Mouse (Mus musculus): ENCODE data around the gene Celf2.
"Not testable (repeated sequence)": the region's sequence is repeated elsewhere in the genome, so short reads cannot be mapped to it uniquely, and the experiment has no call there.

Celf2 gene

DNA sequence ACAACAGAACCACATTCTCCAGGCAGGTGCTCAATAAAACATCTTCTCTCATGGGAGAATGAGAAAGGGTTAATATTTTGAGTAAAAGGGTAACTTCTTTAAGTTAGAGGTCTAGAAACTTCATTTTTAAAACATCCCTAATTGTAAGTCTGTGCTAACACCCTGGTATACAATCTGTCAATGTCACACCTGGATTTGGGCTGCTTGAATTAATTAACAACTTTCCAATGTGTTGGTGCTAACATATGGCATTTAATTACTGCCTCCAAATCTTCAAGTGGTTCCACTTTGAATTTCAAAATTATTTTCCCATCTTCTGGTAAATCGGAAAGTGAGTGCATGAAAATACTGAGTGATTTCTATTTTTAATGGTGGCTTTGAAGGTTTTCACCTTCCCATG is 890.9 kb downstream of the Celf2 start:
- no peak for DNase-seq (ENCODE audit: low read depth in 1 of 2, low spot score in 2 of 2)

DNA sequence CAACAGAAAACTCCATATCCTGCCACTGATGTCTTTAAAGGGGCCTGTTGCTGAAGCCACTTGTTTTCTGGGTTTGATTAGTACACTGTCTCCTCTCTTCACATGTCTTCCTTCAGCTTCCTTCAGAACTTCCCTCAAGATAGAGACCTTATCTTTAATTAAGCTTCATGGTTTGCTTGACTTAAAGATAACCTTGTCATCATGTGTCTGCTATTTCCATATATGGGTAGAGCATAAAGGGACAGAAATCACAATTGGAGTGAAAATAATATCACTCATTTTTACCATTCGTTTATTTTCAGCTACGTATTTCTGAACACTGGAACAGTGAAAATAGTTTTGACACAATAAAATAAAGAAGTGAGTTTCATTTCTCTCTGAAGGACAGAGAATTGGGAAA is 905.0 kb downstream of the Celf2 start:
- no peak for DNase-seq (ENCODE audit: low read depth in 1 of 2, low spot score in 2 of 2)

DNA sequence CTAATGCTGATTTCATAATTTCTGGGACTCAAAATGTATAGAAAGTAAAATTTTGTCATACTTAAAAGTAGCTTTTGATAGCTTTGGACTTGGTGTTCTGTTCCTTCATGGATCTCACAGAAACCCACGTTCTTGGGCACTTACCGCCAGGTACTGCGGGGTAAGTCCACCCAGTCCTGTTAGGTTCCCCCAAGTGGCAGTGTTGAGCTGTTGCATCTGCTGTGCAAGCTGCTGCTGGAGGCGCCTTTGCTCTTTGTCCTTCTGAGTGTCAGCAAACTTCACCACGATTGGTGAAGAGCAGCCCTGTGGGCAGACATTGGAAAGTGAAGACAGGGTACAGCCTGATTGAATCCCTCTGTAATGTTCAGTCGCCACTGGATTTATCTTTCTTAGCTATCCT is 905.5 kb downstream of the Celf2 start:
- no peak for DNase-seq (ENCODE audit: low read depth in 1 of 2, low spot score in 2 of 2)

DNA sequence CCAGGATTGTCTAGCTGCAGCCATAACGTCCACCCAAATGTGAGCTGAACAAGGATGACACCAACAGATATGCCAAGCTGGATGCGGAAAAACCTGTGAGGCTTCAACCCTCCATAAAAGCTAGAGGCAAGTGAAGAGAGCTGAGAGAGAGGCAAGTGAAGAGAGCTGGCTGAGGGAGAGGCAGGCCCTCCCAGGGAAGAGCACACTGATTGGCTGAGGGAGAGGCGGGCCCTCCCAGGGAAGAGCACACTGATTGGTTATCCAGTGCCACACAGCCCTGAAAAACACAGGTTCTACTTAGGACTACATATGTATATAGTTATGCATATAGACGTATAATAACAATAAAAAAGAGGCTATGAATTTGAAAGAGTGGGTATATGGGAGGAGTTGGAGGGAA is 907.2 kb downstream of the Celf2 start:
- no peak for DNase-seq (ENCODE audit: low read depth in 1 of 2, low spot score in 2 of 2)

DNA sequence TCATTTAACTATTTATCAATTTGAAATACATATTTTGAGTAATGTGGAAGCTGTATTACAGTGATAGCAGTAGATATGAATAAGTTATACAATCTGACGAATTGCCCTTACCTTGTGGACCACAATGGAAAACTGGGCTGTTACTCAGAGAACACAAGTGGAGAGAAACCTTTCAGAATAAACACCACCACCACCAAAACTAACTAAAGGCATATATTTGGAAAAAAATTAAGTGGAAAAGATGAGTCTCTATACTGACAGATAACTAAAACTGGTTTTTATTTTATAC is 910.5 kb downstream of the Celf2 start:
- DNase-seq (ENCODE audit: low read depth in 1 of 2, low spot score in 2 of 2), result no peak

DNA sequence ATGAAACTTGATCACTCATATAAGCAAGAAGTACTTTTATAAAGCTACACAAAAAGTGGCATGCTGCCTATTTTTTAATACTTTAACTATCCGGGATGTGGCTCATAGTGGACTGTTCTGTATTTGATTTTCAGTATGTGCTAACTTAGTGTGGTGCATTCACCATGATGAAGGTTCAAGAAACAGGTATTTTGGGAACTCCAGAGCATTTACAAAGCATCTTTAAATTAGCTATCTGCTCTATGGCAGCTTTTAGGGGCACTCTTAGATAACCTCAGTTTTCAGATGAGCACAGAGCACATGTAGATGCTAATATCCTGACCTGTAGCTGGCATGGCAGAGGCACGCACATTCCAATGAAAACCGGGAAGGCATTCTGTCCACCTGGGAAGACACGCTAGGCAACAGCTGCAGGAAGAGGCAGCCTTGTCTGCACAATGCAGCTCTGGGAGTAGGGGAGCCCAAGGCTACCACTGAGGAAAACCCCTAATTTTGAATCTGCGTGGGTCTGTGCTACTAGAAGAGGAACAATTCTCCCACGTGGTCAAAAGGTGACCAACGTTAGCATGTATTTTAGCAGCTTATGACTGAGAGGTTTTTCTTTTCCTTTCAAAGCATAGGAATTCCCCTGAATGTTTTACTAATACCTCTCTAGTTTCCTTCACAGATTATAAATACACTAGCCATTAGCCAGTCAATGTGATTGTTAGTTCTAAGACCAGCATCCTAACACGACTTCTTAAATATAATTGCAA is 911.1 kb downstream of the Celf2 start:
- no peak for DNase-seq (ENCODE audit: low read depth in 1 of 2, low spot score in 2 of 2)

DNA sequence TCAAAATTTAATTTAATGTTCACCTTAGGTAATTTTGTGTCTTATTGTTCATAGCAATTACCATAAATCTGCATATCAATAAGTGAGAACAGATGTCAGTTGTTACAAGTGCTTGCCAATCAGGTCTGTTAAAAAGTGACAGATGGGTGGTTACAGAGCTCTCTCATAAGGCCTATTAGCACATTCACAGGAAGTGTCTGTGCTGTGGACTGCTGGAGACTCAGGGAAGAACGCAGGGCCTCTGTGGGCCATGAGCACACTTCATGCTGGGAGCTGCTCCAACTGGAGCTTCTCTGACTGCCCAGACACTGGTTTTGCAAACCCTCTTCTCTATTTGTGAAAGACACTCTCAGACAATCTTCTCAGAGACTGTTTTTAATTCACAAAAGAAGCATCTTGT is 914.6 kb downstream of the Celf2 start:
- DNase-seq (ENCODE audit: low read depth in 1 of 2, low spot score in 2 of 2), result no peak

DNA sequence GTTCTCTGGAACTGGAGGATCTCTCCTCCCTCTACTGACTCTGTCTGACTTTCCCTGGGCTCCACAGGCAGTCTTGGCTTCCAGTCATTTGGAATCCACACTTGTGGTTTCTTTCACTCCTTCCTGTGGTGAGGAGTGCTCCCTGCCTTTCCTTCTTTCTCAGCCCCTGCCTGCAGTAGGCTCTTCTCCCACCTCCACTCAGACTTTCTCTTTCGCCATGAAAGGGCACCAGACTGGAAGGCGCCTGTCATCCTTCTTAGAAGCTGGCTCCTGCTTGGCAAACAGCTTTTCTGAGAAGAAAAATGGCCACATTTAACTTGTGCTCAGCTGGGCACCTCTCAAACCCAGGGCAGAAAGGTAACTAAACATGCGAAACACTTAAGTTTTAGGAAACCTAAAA is 915.2 kb downstream of the Celf2 start:
- no peak for DNase-seq (ENCODE audit: low read depth in 1 of 2, low spot score in 2 of 2)

DNA sequence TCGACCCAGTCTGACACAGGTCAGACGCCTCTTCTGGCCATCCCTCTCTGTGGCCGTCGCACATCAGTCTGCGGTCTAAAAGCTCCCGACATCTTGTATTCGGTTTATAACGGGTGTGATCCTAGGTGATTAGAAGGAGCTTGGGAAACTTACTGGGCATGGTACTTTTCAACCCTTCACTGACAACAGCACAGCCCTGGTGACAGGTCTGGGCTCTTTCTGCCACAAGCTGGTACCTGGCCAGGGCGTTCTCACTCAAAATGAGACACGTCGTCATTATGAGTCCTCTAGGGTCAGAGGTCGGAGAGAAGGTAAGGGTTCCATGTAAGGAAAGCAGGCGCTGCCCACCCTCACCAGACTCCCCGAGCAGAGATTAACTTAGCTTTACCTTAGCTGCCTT is 915.6 kb downstream of the Celf2 start:
- no peak for DNase-seq (ENCODE audit: low read depth in 1 of 2, low spot score in 2 of 2)

DNA sequence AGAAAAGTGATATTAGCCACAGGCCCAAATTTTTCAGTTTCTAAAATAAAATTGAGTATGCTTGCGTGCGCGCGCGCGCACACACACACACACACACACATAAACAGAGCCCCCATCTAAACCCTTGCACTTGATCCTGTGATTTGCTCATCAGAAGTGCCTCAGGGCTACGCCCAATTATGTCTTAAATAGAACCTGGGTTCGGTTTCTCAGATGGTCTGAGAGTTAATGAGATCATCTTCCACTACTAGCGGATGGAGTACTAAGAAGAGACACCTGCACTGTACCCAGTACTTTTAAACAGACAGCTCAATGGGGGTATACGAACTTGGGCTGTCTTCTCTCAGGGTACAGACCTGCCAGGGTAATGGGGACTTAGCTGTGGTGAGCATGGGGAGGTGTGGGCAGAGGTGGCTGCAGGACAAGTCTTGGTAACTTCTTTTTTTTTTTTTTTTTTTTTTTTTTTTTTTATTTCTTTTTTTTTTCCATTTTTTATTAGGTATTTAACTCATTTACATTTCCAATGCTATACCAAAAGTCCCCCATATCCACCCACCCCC is 923.2 kb downstream of the Celf2 start:
- DNase-seq (ENCODE audit: low read depth in 1 of 2, low spot score in 2 of 2), result no peak

DNA sequence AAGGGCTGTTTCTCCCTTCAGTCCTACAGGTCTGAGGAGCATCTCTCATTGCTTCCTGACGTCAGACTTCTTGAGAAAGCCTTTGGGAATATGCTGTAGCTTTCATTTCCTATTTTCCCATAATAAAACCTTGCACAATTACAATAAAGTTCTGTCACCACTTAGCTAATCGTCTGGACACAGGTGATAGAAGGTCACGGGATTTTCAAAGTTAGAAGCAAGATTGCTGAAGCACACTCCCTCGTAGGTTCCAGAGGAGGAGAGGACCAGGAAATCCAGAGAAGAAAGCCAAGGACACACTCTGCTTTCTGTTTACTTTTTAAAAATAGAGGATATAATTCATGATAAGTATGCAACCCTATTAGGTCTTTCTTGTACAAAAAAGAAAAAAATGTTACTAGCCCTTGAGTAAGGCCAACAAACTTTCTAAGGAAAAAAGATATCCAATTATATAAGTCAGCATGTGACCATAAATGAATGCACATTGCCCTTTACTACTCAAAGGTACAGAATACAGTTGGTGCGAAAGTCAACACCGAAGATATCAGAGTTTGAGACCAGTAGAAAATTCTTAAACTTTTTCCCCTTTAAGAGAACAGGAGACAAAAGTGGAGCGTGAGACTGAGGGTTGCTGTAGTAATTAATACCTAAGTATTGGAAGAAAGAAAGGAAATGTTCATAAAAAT is 924.2 kb downstream of the Celf2 start:
- DNase-seq (ENCODE audit: low read depth in 1 of 2, low spot score in 2 of 2), result no peak

DNA sequence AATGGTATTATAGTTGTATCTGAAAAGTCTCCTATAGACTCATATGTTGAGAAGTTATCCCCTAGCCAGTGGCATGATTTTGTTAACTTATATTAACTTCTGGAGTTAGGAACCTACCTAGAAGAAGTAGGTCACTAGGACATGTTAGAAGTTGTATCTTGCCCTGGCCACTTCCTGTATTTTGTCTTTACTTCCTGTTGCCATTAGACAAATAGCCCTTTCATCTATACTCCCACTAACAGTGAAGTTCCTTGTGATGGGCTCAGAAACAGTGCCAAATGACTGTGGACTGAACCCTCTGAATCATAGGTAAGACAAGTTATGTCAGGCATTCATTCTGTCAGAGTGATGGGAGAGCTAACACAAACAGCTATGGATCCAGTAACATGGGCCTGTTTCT is 926.7 kb downstream of the Celf2 start:
- DNase-seq (ENCODE audit: low read depth in 1 of 2, low spot score in 2 of 2), result no peak

DNA sequence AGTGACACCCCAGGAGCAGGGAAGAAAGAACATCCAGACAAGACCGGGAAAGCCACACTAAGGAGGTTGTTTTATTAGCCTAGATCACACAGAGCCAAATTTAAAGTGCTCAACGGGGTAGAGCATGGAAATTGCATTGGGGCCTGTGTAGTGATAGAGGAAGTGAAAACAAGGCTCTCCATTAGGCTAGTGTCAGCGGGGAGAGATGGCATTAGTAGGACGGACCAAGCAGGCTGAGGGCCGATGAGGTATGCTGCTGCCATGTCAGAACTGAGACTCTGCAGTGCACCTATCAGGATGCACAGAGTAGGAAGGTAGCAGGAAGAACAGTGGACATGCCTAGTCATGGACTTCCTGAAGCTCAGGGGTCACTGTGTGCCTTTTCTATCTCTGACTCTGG is 929.3 kb downstream of the Celf2 start:
- DNase-seq (ENCODE audit: low read depth in 1 of 2, low spot score in 2 of 2), result no peak

DNA sequence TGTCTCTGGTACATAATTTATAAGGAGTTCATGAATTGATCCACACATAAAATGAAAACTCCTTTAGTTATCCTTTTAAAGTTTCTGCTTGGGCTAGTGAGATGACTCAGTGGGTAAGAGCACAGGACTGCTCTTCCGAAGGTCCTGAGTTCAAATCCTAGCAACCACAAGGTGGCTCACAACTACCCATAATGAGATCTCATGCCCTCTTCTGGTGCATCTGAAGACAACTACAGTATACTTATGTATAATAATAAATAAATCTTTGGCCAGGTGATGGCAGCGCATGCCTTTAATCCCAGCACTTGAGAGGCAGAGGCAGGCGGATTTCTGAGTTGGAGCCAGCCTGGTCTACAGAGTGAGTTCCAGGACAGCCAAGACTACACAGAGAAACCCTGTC is 934.0 kb downstream of the Celf2 start:
- not testable (repeated sequence) for DNase-seq (ENCODE audit: low read depth in 1 of 2, low spot score in 2 of 2)

DNA sequence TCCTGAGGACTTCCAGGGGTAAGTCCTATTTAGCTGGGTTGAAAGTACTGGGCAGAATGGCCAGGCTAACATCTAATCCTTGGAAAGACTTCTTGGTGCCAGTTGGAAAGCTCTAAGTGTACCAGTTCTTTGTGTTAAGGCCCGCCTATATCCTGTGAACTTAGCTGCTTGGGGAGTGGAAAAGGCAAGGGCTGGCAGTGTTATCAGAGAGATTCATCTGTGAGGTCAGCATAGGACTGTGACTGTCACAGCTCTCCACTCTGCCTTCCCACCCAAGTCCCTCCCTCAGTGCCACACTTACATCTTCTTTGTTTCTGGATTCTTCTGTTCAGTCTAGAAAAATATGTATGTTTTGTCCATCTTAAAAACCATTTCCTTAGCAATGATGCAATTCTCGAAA is 935.7 kb downstream of the Celf2 start:
- no peak for DNase-seq (ENCODE audit: low read depth in 1 of 2, low spot score in 2 of 2)

DNA sequence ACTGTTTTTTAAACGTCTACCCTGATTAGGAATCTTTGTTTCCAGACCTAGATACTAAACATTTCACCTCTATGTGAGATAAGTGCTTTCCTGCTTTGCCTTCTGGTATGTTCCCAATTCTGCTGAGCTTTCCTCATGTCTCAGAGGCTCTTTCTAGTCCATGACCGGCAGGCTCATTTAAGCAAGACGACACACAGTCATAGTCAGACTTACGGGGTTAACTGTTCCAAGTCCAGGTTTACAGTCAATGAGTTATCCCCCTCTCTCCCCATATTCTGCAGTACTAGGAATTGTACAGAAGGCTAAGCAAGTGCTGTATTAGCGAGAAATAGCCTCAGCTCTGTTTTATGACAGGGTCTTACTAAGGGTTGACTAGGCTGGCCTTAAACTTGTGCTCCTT is 936.4 kb downstream of the Celf2 start:
- DNase-seq (ENCODE audit: low read depth in 1 of 2, low spot score in 2 of 2), result no peak

DNA sequence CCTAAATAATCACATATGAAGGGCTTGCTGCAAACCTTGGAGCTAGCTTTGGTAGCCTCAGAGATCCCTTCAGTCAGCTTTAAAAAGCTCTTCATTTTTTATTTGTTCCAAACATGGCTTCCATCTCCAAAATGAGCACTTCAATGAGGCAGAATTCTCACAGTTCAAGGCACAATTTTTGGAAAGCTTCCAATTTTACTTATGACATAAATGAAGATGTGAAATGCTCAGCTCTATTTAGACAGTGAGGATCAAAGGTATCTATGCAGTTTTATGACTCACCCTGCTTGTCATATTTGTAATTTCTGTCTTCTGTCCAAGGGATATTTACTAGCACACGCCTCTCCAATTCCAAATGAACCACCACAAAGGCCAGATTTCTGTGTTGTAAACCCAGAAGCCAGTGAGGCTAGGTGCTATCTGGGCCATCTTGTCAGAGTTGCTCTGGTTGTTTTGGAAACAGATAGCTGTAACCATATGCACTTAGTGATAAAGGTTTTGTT is 940.3 kb downstream of the Celf2 start:
- DNase-seq (ENCODE audit: low read depth in 1 of 2, low spot score in 2 of 2), result no peak

DNA sequence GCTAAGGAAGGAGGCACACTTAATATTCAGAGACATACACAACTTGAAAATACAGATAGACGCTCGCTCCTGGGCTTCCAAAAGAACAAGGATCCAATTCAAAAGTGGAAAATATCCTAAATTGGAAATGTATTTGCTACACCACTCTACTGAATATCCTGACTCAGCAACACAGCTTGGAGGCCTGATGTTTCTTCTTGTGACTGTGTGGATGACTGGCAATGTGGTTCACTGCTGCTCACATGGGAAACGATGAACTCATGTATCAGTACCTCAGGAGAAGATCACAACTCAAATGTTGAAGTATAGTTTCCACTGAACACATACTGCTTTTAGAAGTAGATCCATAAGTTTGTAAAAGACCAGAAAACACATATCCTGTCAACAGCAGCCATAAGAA is 944.2 kb downstream of the Celf2 start:
- DNase-seq (ENCODE audit: low read depth in 1 of 2, low spot score in 2 of 2), result no peak

DNA sequence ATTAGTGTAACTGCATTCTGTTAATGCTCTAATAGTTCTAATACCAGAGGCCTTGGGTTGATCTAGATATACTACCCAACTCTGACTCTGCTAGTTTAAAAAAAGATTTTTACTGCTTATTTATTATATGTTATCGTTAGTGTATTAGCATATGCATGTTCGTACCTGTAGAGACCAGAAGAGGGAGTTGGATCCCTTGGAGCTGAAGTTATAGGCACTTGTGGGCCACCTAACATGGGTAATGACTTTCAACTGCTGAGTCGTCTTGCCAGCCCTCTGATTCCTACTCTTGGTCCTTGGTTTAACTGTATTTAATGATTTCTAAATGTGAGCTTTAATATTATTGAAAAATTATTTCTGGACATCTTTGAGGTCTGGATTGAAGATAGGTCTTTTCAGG is 948.0 kb downstream of the Celf2 start:
- DNase-seq (ENCODE audit: low read depth in 1 of 2, low spot score in 2 of 2), result no peak

DNA sequence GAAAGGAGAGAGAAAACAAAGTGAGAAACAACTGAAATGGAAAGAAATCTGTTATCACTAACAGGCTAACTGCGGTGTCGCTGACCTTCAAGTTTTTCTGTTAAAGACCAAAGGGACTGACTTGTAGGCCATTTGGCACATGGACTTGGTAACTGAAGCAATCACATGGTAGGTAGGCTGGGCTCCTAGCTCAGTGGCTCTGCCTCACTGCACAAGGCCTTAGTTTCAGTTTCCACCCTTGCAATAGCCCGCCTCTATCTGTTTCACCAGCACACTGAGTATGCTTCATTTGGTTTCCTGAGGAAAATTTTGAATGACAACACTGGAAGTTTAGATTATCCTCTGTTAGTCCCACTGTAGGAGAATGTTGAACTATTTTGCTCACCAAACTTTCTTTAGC is 948.6 kb downstream of the Celf2 start:
- DNase-seq (ENCODE audit: low read depth in 1 of 2, low spot score in 2 of 2), result no peak

DNA sequence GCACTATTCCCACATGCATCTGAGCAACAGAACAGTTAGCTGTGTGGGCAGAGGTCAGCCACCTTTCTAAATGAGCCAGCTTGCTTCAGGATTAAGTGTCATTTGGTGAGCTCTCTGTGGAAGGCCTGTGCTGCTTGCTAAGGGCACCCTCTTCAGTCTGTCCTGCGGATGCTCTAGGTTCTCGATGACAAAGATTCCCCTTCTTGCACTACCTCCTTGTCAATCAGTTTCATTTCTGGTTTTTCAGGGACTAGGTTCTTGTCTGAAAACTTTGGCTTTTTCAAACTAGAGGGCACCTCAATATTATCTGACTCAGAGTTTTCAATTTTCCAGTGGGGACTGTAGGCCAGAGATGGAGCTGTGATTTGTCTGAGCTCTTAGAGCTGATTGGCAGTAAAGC is 949.8 kb downstream of the Celf2 start:
- no peak for DNase-seq (ENCODE audit: low read depth in 1 of 2, low spot score in 2 of 2)

DNA sequence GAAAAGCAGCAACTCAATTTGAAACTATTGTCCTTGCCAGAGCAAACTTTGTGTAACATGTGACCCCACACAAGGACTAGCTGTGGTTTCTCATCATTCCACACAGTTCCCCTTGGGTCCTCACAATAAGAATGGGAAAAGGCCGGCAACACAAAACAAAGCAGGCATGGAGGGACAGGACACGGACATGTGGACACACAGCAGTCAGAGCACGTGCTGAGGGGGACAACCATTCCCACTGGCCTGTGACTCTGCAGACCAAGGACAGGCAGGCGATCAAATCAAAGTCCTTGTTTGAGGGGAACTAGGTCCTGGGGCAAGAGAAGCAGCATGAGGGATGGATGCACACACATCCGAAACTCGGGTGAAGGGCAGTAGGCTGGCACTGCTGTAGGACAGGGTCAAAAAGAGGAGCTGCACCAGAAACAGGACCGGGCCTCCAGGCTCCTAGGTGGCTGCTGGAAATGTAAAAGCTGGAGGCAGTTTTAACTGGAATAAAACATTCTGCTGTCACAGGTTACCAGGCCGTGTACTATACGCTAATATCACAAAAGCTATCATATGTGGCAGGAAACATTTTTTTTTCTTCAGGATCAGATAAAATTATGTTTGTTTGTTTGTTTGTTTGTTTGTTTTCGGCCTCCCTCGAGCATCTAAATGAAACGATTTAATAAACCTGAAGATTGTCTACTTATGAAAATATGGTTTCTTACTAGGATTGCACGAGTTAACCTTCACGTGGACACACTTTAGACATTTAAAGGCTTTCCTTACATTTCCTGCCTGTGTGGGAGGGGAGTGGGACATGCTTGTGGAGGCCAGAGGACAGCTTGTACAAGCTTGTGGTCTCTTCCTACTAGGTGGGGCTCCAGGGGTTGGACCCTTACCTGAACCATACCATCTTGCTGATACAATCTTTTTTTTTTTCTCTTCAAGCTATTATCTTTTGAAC is 950.8 kb downstream of the Celf2 start:
- DNase-seq (ENCODE audit: low read depth in 1 of 2, low spot score in 2 of 2), result no peak

Data from monocyte, adult 2 months (primary cell).